Mouse (Mus musculus) ES-Bruce4 (cell line): Measurements from ENCODE around the gene Olfr615. TPM values are rescaled to one million over a fixed set of nuclear protein-coding genes. Genes with fewer than 3 reads are reported as not detected.
"Not testable (repeated sequence)": the region's sequence is repeated elsewhere in the genome, so short reads cannot be mapped to it uniquely, and the experiment has no call there.

Experiments
- H3K27ac ChIP-seq: 2 replicates; pipeline ENCODE4 v1.5.1; 2012; ENCODE audit warnings: low read length, inconsistent platforms; ENCODE audit not compliant: insufficient read depth
- H3K27me3 ChIP-seq: 2 replicates; pipeline ENCODE4 v1.6.1; 2012; ENCODE audit warnings: mild to moderate bottlenecking, low read length, inconsistent platforms; ENCODE audit not compliant: control insufficient read depth, poor library complexity, insufficient read depth, severe bottlenecking
- H3K36me3 ChIP-seq: 2 replicates; pipeline ENCODE4 v1.6.1; 2012; ENCODE audit warnings: inconsistent platforms, mild to moderate bottlenecking, low read length, moderate library complexity; ENCODE audit not compliant: control insufficient read depth, poor library complexity, insufficient read depth, severe bottlenecking
- H3K4me1 ChIP-seq: one replicate; pipeline ENCODE4 v1.8.1; 2011; ENCODE audit warnings: low read length; ENCODE audit not compliant: control insufficient read depth, insufficient read depth
- H3K4me3 ChIP-seq: 2 replicates; pipeline ENCODE4 v1.5.1; 2011; ENCODE audit warnings: low read depth, mild to moderate bottlenecking, low read length
- H3K9ac ChIP-seq: 2 replicates; pipeline ENCODE4 v1.6.1; 2012; ENCODE audit warnings: low read depth, mild to moderate bottlenecking, inconsistent platforms; ENCODE audit not compliant: poor library complexity, severe bottlenecking
- H3K9me3 ChIP-seq: replicated peaks from 2 replicates; pipeline ENCODE4 v1.6.1; 2012; ENCODE audit warnings: mild to moderate bottlenecking, low read length, inconsistent platforms; ENCODE audit not compliant: control insufficient read depth, poor library complexity, insufficient read depth, severe bottlenecking
- CTCF ChIP-seq: IDR thresholded peaks from one replicate; pipeline ENCODE4 v1.8.1; 2011; ENCODE audit warnings: low read depth, low read length
- EP300 ChIP-seq: IDR thresholded peaks from 2 replicates; pipeline ENCODE4 v1.6.1; 2011; ENCODE audit warnings: low read depth, low read length; ENCODE audit not compliant: insufficient read depth
- POLR2A ChIP-seq: IDR thresholded peaks from one replicate; pipeline ENCODE4 v1.8.1; 2011; ENCODE audit warnings: low read length; ENCODE audit not compliant: insufficient read depth
- polyA plus RNA-seq: library from polyadenylated mRNA; stranded (reverse); fragments of >200 nt; gene quantifications from 2 replicates; pipeline ENCODE4 v1.2.4, GENCODE M21; 2011; ENCODE audit warnings: low read depth; ENCODE audit not compliant: missing spikeins, insufficient read depth, insufficient read length

The Olfr615 gene
- not detected in 2 replicates for polyA plus RNA-seq

GRCm38 (mm10) chr7:103555779-103556178 lies at the start of gene Olfr615:
TSS of gene Olfr615 (plus strand) at chr7:103556079.
- Histone ChIP-seq H3K4me1 (no peaks in the 10 kb centered on the region), H3K4me3 (no peak within 1 kb of the TSS), H3K9ac (no peak within 1 kb of the TSS), H3K9me3 (no peaks in the 10 kb centered on the region), H3K36me3 (no peaks in the 10 kb centered on the region), H3K27ac (no peak within 1 kb of the TSS), H3K27me3 (no peaks in the 10 kb centered on the region)
- no peak for TF ChIP-seq EP300
- TF ChIP-seq POLR2A, result no peak
- TF ChIP-seq CTCF, result no peak

- Histone ChIP-seq H3K27ac (no peak within 1 kb of the TSS), H3K4me1 (no peaks in the 10 kb centered on the region)
Observed at GRCm38 (mm10) chr7:103512022-103512421, 43.9 kb upstream of the Olfr615 start, which contains the start of gene Olfr610. TSS of gene Olfr610 (minus strand) at chr7:103512122.

GRCm38 (mm10) chr7:103520746-103521145 lies 35.1 kb upstream of the Olfr615 start, which contains the start of gene Olfr611:
TSS of gene Olfr611 (minus strand) at chr7:103520846.
- not testable (repeated sequence) for H3K9me3 ChIP-seq, H3K27ac ChIP-seq, H3K9ac ChIP-seq, H3K4me3 ChIP-seq, H3K27me3 ChIP-seq, H3K4me1 ChIP-seq, H3K36me3 ChIP-seq

More at GRCm38 (mm10) chr7:103512022-103512421, 43.9 kb upstream of the Olfr615 start, which contains the start of gene Olfr610:
- Histone ChIP-seq H3K4me3 (no peak within 1 kb of the TSS), H3K36me3 (no peaks in the 10 kb centered on the region), H3K9me3 (no peaks in the 10 kb centered on the region), H3K9ac (no peak within 1 kb of the TSS), H3K27me3 (no peaks in the 10 kb centered on the region)
- TF ChIP-seq POLR2A, result no peak
- no peak for TF ChIP-seq CTCF
- no peak for TF ChIP-seq EP300

- H3K9ac ChIP-seq, H3K4me1 ChIP-seq, H3K9me3 ChIP-seq, H3K27ac ChIP-seq, H3K36me3 ChIP-seq, H3K27me3 ChIP-seq, H3K4me3 ChIP-seq: not testable (repeated sequence)
Observed at GRCm38 (mm10) chr7:103542617-103543016, 13.3 kb upstream of the Olfr615 start, which contains the start of gene Olfr612. TSS of gene Olfr612 (minus strand) at chr7:103542717.

GRCm38 (mm10) chr7:103547774-103548173 lies 8.1 kb upstream of the Olfr615 start, which contains the start of gene Olfr613:
TSS of gene Olfr613 (plus strand) at chr7:103548074.
- Histone ChIP-seq H3K27ac (no peak within 1 kb of the TSS), H3K4me1 (no peaks in the 10 kb centered on the region), H3K9me3 (no peaks in the 10 kb centered on the region), H3K9ac (no peak within 1 kb of the TSS), H3K4me3 (no peak within 1 kb of the TSS), H3K36me3 (no peaks in the 10 kb centered on the region), H3K27me3 (no peaks in the 10 kb centered on the region)
- TF ChIP-seq POLR2A (no peak), CTCF (no peak), EP300 (no peak)

GRCm38 (mm10) chr7:103569043-103569442 lies 13.2 kb downstream of the Olfr615 start, which contains the start of gene Olfr616:
TSS of gene Olfr616 (minus strand) at chr7:103569143.
- TF ChIP-seq CTCF (no peak), POLR2A (no peak), EP300 (no peak)
- Histone ChIP-seq H3K9me3 (no peaks in the 10 kb centered on the region), H3K4me1 (no peaks in the 10 kb centered on the region), H3K27me3 (no peaks in the 10 kb centered on the region), H3K9ac (no peak within 1 kb of the TSS), H3K4me3 (no peak within 1 kb of the TSS), H3K27ac (no peak within 1 kb of the TSS), H3K36me3 (no peaks in the 10 kb centered on the region)
